Mouse (Mus musculus) skeletal muscle tissue, adult 2 months (tissue): ENCODE data around the gene Sh3kbp1.

Experiments used
- DNase-seq: peaks from one replicate; pipeline ENCODE4 v3.0.0-alpha.2; 2012; ENCODE audit warnings: low read depth, low spot score

Gene Sh3kbp1

GRCm38 (mm10) chrX:159737344-159737743, 110.3 kb downstream of the Sh3kbp1 start:
- no peak for DNase-seq

- no peak for DNase-seq
Observed at GRCm38 (mm10) chrX:159744035-159744434, 117.0 kb downstream of the Sh3kbp1 start.

GRCm38 (mm10) chrX:159744620-159745019, 117.5 kb downstream of the Sh3kbp1 start:
- no peak for DNase-seq

GRCm38 (mm10) chrX:159751834-159752233, 124.8 kb downstream of the Sh3kbp1 start:
- no peak for DNase-seq

GRCm38 (mm10) chrX:159756261-159756660, 129.2 kb downstream of the Sh3kbp1 start:
- no peak for DNase-seq

GRCm38 (mm10) chrX:159756901-159757821, 130.1 kb downstream of the Sh3kbp1 start:
- no peak for DNase-seq

- DNase-seq, result no peak
Observed at GRCm38 (mm10) chrX:159757854-159758540, 130.9 kb downstream of the Sh3kbp1 start.

- no peak for DNase-seq
Observed at GRCm38 (mm10) chrX:159763801-159764200, 136.7 kb downstream of the Sh3kbp1 start.

- DNase-seq, result no peak
Observed at GRCm38 (mm10) chrX:159765850-159766249, 138.8 kb downstream of the Sh3kbp1 start.

- DNase-seq, result no peak
Observed at GRCm38 (mm10) chrX:159769005-159769404, 141.9 kb downstream of the Sh3kbp1 start.

GRCm38 (mm10) chrX:159769773-159770172, 142.7 kb downstream of the Sh3kbp1 start:
- DNase-seq, result no peak

- DNase-seq, result no peak
Observed at GRCm38 (mm10) chrX:159772137-159772536, 145.1 kb downstream of the Sh3kbp1 start.

- no peak for DNase-seq
Observed at GRCm38 (mm10) chrX:159775042-159775441, 148.0 kb downstream of the Sh3kbp1 start.

GRCm38 (mm10) chrX:159778787-159779186, 151.7 kb downstream of the Sh3kbp1 start:
- DNase-seq, result no peak

- DNase-seq, result no peak
Observed at GRCm38 (mm10) chrX:159790516-159790915, 163.4 kb downstream of the Sh3kbp1 start.

GRCm38 (mm10) chrX:159795603-159796002, 168.5 kb downstream of the Sh3kbp1 start:
- DNase-seq, result no peak

GRCm38 (mm10) chrX:159804371-159804770, 177.3 kb downstream of the Sh3kbp1 start:
- no peak for DNase-seq

GRCm38 (mm10) chrX:159809510-159809909, 182.4 kb downstream of the Sh3kbp1 start:
- DNase-seq, result no peak

- DNase-seq, result no peak
Observed at GRCm38 (mm10) chrX:159810469-159810868, 183.4 kb downstream of the Sh3kbp1 start.

- no peak for DNase-seq
Observed at GRCm38 (mm10) chrX:159817508-159817907, 190.4 kb downstream of the Sh3kbp1 start.

- no peak for DNase-seq
Observed at GRCm38 (mm10) chrX:159828135-159828534, 201.1 kb downstream of the Sh3kbp1 start.

- no peak for DNase-seq
Observed at GRCm38 (mm10) chrX:159829192-159829852, 202.2 kb downstream of the Sh3kbp1 start.
